Mouse (Mus musculus) right cerebral cortex, postnatal 36 days (tissue): ENCODE data around the gene Tagap1.
"Not testable (repeated sequence)": the region's sequence is repeated elsewhere in the genome, so short reads cannot be mapped to it uniquely, and the experiment has no call there.

Source experiments
- DNase-seq, 2 experiments: peaks; one replicate each; pipeline ENCODE4 v3.0.0; 2022; ENCODE audit warnings: low spot score in 2 of 2, mixed read lengths in 1 of 2

Tagap1 gene

GRCm38 (mm10) chr17:6962339-6962738, 1.4 kb upstream of the Tagap1 start:
- not testable (repeated sequence) for DNase-seq

- DNase-seq: not testable (repeated sequence)
Measured at GRCm38 (mm10) chr17:6961181-6962000, 435 bp upstream of the Tagap1 start.

GRCm38 (mm10) chr17:6960349-6960748, 607 bp downstream of the Tagap1 start:
- not testable (repeated sequence) for DNase-seq

GRCm38 (mm10) chr17:6959543-6960259, 1.3 kb downstream of the Tagap1 start:
- DNase-seq: not testable (repeated sequence)

DNA sequence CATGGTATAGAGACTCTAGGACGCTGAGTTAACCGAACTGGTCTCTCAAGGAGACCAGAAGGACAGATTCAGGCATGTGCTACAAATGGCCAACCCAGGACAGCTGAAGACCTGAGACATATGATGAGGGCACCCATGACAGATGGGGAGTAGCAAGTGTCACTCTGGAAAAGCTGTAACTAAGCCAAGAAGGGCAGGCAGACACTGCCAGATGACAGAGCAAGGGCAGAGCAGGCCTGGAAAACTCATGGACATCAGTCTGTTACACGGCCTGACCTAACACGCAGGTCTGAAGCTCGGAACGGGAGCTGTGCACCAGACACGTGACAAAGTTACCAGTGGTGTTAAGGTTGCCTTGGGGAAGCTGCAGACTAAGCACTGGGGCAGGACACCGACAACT, 2.1 kb downstream of the Tagap1 start:
- not testable (repeated sequence) for DNase-seq

DNA sequence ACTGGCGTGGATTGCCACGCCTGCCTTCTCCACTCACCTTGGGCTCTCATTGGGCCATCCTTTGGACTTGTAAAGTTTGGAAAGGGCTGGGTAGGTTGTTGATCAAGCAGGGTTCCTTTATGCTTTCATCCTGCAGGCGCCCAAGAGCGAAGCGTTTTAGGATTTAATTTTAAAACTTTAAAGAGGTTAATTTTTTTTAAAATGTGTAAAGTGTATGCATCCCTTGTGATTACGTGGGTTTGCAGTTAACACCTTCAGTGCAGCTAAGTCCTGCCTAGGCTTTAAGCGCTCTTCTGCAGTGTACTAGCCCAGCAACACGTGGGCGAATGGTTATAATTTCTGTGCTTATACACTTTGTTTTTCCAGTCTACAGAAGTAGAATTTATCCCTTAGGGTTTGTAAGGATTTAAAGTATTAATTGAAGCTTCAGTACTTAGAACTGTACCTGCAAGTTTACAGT, 12.2 kb downstream of the Tagap1 start:
- DNase-seq: not testable (repeated sequence)

DNA sequence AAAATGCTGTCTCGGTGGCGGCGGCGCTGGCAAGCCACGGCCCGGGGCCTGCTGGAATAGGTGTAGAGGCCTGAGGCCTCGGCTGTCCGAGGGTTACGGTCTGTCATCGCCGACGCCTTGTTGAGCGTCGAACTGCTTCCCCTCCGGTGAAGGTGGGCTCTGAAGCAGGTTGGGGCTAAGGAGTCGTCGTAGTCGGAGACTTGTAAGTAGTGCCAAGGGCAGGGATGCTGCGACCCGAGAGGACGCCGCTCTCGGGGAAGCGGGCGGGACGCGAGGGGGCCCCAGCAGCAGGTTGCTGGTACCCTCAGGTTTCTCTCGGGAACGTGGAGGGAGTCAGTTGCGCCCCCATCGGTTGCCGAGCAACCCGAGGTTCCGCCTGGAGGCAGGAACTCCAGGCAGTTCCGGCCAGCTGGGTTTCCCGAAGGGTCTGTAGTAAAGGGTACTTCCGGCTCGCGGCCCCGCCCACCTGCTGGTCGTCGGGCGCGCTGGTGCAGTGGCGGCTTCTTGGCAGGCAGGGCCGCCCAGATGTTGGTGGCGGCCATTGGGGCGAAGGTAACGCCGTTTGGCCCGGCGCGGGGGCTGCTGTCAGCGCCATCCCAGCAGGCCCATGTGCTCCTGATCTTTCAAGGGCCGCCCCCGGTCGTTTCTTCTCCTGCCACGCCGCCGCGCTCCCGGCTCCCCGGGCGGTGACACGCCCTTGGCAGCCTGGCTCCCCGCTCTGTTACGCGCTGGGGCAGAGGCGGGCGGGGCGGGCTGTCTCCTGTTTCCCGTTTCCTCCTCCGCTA, 12.8 kb downstream of the Tagap1 start, which contains the start of gene Rsph3b:
Gene Rsph3b, minus strand, starts transcription at position 699 of the 785 bp plus-strand sequence.
- DNase-seq: peak; percentile 81 to 83

DNA sequence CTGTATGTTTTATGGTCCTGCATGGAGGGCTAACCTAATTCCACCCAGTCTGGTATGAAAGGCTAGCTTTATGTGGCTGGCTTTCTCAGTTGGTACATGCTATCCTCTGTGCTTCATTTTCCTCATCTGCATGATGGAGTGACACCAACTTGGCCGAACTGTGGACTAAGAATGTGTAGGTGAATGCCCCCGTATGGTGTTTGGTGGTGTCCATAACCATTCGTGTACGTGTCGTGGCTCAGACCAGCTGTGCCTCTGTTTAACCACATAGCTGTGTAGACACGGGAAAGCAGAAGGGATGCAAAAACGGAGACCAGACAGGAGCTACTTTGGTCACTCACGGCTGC, 13.3 kb downstream of the Tagap1 start:
- DNase-seq: not testable (repeated sequence)

- DNase-seq: not testable (repeated sequence)
Measured at GRCm38 (mm10) chr17:6942560-6942959, 18.4 kb downstream of the Tagap1 start.

DNA sequence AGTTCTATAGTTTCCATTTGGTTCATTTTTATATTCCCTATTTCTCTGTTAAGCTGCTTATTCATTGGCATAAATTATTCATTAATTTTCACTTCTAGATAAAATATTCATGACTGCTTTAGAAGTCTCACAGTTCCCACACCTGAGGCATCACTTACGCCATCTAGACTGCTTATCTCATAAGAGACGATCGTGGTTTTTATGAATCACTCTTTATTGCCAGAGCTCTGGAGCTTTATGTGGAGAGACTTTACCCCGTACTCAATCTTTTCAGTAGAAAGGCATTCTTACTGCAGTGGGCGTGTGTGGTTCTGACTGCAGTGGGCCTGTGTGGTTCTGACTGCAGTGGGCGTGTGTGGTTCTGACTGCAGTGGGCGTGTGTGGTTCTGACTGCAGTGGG, 29.3 kb downstream of the Tagap1 start:
- DNase-seq: not testable (repeated sequence)

DNA sequence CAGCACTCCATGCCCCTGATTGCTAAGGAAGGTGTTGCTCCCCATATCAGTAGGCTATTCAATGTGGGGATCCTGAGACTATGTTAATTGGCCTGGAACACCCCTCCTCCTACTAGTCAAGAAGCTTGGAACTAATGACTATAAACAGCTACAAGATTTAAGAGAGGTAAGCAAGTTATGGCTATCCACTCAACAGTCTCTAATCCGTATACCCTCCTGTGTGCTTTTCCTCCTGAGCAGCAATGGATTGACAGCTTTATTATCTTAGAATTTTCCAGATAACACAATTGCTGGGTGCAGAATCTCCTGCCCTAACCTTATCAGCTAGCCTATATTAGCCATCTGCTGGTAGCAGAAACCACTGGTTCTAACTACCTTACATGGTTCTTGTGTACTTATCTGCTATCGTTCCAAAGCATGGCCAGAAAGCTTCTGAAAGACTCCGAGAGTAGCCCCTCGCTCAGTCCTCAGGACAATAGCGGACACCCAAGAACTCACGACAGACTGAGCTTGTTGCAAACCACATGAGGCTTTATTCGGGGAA, 40.5 kb downstream of the Tagap1 start:
- DNase-seq: not testable (repeated sequence)

DNA sequence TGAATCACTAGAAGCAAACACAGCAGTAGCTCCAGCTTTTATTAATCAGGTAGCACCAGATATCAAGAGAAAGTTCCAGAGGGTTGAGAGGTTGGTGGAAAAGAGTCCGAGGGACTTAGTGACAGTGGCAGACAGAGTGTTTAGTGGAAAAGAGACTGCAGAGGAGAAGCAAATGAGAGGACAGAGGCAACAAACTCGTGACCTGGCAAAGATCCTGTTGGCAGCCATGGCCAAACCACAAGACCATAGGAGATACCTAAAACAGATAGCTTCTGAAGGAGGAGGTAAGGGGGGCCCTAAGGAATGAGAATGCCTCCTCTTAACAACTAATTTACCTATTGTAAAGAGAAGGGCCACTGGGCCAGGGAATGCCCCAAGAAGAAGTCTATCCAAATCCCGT, 41.6 kb downstream of the Tagap1 start:
- DNase-seq: not testable (repeated sequence)

GRCm38 (mm10) chr17:6915282-6915681, 45.7 kb downstream of the Tagap1 start:
- not testable (repeated sequence) for DNase-seq

DNA sequence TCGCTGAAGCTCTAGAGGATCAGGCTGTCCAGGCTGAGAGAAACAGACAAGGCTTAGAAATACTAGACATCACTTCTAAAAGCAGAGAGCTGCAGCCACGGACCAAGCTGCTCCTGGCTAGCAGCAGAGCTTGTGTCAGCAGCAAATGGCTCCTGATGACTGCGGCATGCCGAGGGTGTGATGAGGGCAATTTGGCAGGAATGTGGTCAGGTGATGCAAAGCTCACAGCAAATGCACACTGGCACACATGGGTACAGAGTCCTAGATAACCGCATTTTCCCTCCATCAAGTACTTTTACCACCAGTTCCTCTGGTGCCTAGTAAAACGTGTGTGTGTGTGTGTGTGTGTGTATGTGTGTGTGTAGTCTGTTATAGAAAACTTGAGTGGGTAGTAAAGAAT, 46.9 kb downstream of the Tagap1 start:
- DNase-seq: not testable (repeated sequence)
